Mouse (Mus musculus) neural tube, embryonic 14.5 days (tissue): ENCODE results near the gene 5730522E02Rik. TPM values are rescaled to one million over a fixed set of nuclear protein-coding genes. Genes with fewer than 3 reads are reported as not detected.

ENCODE experiments used
- ATAC-seq: fragments of 200-750 bp; cut with Nextera tagmentation; 2 replicates; pipeline ENCODE4 v1.8.0; 2017; ENCODE audit warnings: low read depth, mild to moderate bottlenecking, moderate TSS enrichment, moderate library complexity
- H3K27ac ChIP-seq: fragments of 300-500 bp; sonication (generic); 2 replicates; pipeline ENCODE4 v1.5.1; 2014; ENCODE audit warnings: low read depth, mild to moderate bottlenecking, control low read depth, low read length, moderate library complexity, mixed read lengths
- H3K27me3 ChIP-seq: fragments of 300-500 bp; sonication (generic); 2 replicates; pipeline ENCODE4 v1.6.1; 2014; ENCODE audit warnings: low read length; ENCODE audit not compliant: control insufficient read depth, insufficient read depth
- H3K36me3 ChIP-seq: fragments of 300-500 bp; sonication (generic); 2 replicates; pipeline ENCODE4 v1.6.1; 2014; ENCODE audit warnings: low read length, mixed read lengths; ENCODE audit not compliant: control insufficient read depth, insufficient read depth
- H3K4me1 ChIP-seq: fragments of 300-500 bp; sonication (generic); 2 replicates; pipeline ENCODE4 v1.6.1; 2014; ENCODE audit warnings: low read length; ENCODE audit not compliant: control insufficient read depth, insufficient read depth
- H3K4me2 ChIP-seq: fragments of 300-500 bp; sonication (generic); 2 replicates; pipeline ENCODE4 v1.6.1; 2014; ENCODE audit warnings: mild to moderate bottlenecking, low read depth, low read length, control low read depth
- H3K4me3 ChIP-seq: fragments of 300-500 bp; sonication (generic); 2 replicates; pipeline ENCODE4 v1.5.1; 2014; ENCODE audit warnings: low read depth, low read length, control low read depth, mixed read lengths
- H3K9ac ChIP-seq: fragments of 300-500 bp; sonication (generic); replicated peaks from 2 replicates; pipeline ENCODE4 v1.6.1; 2014; ENCODE audit warnings: low read depth, mild to moderate bottlenecking, control low read depth, low read length, mixed read lengths
- H3K9me3 ChIP-seq: fragments of 300-500 bp; sonication (generic); 2 replicates; pipeline ENCODE4 v1.6.1; 2016; ENCODE audit warnings: low read length; ENCODE audit not compliant: control insufficient read depth
- WGBS: fragments of 180-500 bp; shearing (Covaris S2); extraction: QIAGEN DNeasy Blood & Tissue Kit; methylation state at CpG from one replicate; pipeline ENCODE4 v1.1.7; 2014; 5-methylcytosine and 5-hydroxymethylcytosine counted together
- polyA plus RNA-seq: library from polyadenylated mRNA; unstranded; fragments of >200 nt; fragmentation: Nextera tagmentation; extraction: Ambion mirVana; gene quantifications from 2 replicates; pipeline ENCODE4 v1.2.1, GENCODE M21; 2014

The 5730522E02Rik gene
- polyA plus RNA-seq, 1 experiment from 2014 or later: 20.0 TPM

DNA sequence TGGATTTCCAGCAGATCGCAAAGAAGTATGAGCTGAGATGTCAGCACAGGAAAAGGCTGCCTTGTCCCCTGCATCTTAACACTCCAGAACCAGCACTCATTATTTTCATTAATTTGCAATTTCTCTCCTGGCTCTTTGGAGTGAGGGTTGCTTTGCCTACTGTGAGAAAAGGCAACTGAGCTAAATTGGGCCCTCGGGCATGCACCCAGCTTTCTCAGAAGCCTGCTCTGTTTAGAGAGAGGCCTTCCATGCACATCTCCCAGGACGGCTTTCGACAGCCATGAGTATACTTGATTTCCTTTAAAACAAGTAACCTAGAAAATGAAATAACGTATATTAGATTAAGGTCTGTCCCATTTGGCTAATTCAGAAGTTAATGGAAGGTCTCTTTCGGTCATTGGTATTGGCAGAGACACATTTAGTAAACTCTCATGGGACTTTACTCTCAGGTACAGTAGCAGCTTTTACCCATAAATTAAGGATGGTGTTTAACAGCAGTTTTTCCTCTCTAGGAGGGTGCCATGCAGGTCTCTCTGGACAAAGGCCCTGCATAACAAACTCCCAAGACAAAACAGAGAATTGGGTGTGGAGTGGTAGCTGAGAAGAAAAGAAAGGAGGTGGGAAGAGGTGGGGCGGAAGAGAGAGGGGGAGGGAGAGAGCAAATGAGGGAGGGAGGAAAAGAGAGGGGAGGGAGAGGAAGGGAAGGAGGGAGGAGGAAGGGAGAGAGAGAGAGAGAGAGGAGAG lies 457.2 kb downstream of the 5730522E02Rik start:
- Histone ChIP-seq H3K9ac (no peak overlapping the region), H3K4me1 (no peaks in the 10 kb centered on the region), H3K27ac (no peak overlapping the region), H3K36me3 (no peaks in the 10 kb centered on the region), H3K9me3 (no peaks in the 10 kb centered on the region), H3K27me3 (no peaks in the 10 kb centered on the region), H3K4me3 (no peak overlapping the region), H3K4me2 (no peak overlapping the region)
- no peak for ATAC-seq
- 56% methylated on average over 7 of the region's 7 CpGs for WGBS

DNA sequence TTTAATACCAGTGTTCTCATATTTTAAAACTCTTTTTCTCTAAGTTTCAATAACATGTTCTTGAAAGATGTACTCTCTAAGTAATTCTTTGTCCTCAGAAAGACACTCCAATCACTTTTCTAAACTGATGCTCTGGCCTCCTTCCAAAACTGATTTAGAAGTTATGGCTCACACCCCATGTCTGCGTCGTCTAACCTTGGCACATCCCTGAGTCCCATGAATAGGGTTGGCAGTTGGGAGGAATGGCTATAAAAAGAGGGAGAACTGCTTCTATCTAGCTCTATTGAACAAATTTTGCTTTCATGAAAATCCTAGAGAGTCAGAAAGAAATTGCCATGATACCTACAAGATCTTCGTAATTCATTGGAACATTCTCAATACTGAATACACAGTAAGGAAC lies 458.1 kb downstream of the 5730522E02Rik start:
- H3K9me3 ChIP-seq: no peaks in the 10 kb centered on the region
- no peaks in the 10 kb centered on the region for H3K27me3 ChIP-seq
- 75% methylated on average over 3 of the region's 3 CpGs for WGBS
- H3K4me2 ChIP-seq: no peak overlapping the region
- no peak overlapping the region for H3K27ac ChIP-seq
- no peaks in the 10 kb centered on the region for H3K4me1 ChIP-seq
- H3K9ac ChIP-seq: no peak overlapping the region
- H3K4me3 ChIP-seq: no peak overlapping the region
- ATAC-seq: no peak
- H3K36me3 ChIP-seq: no peaks in the 10 kb centered on the region

DNA sequence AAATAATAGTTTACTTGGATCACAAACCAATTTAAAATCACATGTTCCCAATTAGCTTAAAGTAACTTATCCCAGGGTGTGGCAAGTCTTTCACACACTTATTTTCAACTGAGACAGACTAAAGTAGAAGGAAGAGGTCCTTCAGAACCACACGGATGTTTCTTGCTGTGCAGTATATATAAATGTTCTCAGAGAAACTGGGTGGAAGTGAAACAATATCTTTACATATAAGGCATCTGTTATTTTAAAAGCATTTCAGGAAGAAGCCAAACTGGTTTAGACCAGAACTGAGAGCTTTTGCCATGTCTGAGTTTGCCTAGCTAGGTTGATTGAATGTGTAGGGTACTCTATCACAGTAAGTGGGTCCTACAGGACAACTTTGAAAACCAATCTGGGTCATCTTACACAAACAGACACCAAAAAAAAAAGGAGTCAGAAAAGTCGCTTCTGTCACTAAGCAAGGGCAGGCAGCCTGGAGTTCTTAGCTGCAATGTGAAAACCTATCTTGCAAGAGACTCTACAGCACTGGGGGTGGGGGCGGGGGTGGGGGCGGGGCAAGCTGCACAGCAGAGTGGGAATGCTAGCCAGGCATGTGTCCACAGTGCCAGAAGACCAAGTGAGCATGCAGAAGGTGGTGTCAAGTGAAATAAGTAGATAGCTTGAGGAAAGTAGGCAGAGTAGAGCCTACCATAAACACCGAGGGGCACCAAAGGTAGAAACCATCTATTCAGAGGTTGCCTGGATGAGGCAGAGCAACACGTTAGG lies 463.3 kb downstream of the 5730522E02Rik start:
- H3K9ac ChIP-seq: no peak overlapping the region
- WGBS: 52% methylated on average over 6 of the region's 6 CpGs
- no peak overlapping the region for H3K4me3 ChIP-seq
- no peaks in the 10 kb centered on the region for H3K9me3 ChIP-seq
- H3K36me3 ChIP-seq: no peaks in the 10 kb centered on the region
- H3K27ac ChIP-seq: no peak overlapping the region
- H3K4me1 ChIP-seq: no peaks in the 10 kb centered on the region
- no peaks in the 10 kb centered on the region for H3K27me3 ChIP-seq
- no peak overlapping the region for H3K4me2 ChIP-seq
- no peak for ATAC-seq

DNA sequence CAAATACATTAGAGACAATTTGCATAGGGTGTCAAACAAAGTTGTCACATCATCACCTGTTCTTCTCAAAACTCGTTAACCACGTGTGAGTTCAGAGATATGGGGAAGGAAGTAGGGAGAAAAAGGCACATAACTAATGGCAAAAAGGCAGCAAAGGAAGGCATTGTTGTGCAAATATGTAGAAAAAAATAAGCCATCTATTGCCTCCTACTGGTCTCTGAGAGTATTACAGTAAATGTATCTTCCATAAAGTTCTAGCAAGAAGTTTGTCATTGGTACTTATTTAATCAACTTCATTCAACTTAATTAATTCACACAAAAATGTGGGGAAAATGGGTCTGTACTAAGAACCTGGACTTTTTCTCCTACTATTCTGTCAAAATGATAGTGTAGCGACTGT lies 466.9 kb downstream of the 5730522E02Rik start:
- WGBS: 97% methylated on average over 3 of the region's 3 CpGs

DNA sequence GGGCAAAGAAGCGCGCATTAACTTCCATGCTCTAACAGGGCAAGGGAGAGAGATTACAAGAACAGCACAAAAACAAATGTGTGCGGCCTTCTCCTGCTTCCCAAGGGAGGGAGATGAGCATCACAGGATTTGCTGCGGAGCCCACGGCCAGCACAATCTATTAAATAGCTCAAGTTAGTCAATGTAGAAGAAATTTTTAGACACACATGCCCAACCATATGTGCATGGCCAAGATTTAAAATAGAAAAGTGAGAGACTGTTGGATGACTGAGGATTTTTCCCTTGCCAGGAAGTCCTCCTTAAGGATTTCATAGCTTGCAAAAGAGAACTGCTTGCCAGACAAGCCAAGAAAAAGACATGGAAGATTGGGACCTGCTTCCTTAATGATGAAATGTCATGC lies 473.3 kb downstream of the 5730522E02Rik start:
- Histone ChIP-seq H3K27ac (no peak overlapping the region), H3K4me1 (no peaks in the 10 kb centered on the region), H3K9ac (no peak overlapping the region), H3K9me3 (no peaks in the 10 kb centered on the region), H3K4me2 (no peak overlapping the region), H3K36me3 (no peaks in the 10 kb centered on the region), H3K27me3 (no peaks in the 10 kb centered on the region), H3K4me3 (no peak overlapping the region)
- ATAC-seq: no peak
- WGBS: 83% methylated on average over 5 of the region's 5 CpGs

More for the DNA sequence above, 466.9 kb downstream of the 5730522E02Rik start:
- H3K9ac ChIP-seq: no peak overlapping the region
- H3K27ac ChIP-seq: no peak overlapping the region
- H3K4me3 ChIP-seq: no peak overlapping the region
- no peaks in the 10 kb centered on the region for H3K4me1 ChIP-seq
- no peaks in the 10 kb centered on the region for H3K36me3 ChIP-seq
- H3K4me2 ChIP-seq: no peak overlapping the region
- H3K27me3 ChIP-seq: no peaks in the 10 kb centered on the region
- ATAC-seq: no peak
- no peaks in the 10 kb centered on the region for H3K9me3 ChIP-seq

DNA sequence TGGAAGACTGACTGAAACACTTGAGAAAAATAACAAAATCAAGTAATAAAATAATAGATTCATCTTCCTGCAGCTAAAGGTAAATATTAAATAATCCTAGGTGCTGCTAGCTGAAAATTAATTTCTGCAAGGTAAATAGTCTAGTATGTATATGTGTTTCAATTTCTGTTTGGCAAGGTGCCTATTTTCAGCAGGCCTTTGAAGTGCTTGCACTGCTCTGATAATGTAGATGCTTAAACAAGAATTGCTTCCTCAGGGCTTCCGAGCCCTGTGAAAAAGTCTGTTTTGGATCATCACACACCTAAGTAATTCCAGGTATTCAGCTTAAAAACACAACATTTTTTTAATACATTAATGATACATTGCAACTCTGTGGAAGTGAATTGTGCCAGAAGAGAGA lies 481.1 kb downstream of the 5730522E02Rik start:
- H3K4me2 ChIP-seq: no peak overlapping the region
- H3K4me3 ChIP-seq: no peak overlapping the region
- H3K27me3 ChIP-seq: no peaks in the 10 kb centered on the region
- H3K27ac ChIP-seq: no peak overlapping the region
- no peaks in the 10 kb centered on the region for H3K4me1 ChIP-seq
- no peak for ATAC-seq
- no peaks in the 10 kb centered on the region for H3K36me3 ChIP-seq
- H3K9me3 ChIP-seq: no peaks in the 10 kb centered on the region
- 65% methylated on average over 1 of the region's 1 CpGs for WGBS
- H3K9ac ChIP-seq: no peak overlapping the region

DNA sequence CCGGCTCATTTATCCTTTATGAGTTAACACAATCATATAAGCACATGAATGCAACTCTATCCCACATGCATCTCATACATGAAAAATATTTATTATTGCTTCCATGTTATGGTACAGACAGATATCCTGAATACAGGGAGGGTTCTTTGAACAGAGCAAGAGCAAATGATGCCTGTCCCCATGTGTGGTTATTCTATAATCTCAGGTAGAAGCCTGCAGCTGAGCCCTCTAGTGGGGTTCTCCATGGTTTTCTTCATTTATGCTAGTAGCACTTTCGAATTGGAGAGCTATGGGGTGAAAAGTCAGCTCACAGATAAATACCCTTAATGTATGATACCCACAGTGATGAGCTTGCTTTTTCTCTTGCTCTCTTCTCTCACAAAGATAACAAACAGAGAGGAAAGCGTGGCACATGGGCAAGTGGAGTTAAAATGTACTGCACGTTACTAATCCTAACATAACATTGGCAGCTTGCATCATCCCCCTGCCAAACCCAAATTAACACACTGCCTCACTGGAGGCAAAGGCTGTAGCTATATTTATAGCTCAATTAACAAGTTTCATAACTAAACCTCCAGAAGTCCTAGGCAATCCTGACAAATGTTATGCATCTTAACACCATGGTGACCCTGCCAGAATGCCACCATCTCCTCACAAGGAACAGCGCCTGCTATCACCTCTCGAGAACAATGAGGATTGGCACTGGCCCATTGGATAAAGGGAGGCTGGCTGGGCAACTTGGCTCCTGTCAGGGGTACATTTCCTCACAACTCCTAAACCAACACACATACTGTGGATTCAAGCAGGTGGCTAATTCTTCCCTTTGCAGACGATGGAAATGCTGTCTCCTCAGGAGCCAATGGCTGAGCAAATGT lies 494.9 kb downstream of the 5730522E02Rik start:
- no peaks in the 10 kb centered on the region for H3K27me3 ChIP-seq
- H3K36me3 ChIP-seq: no peaks in the 10 kb centered on the region
- H3K4me3 ChIP-seq: no peak overlapping the region
- H3K4me1 ChIP-seq: no peaks in the 10 kb centered on the region
- H3K27ac ChIP-seq: no peak overlapping the region
- ATAC-seq: no peak
- no peak overlapping the region for H3K4me2 ChIP-seq
- 79% methylated on average over 7 of the region's 7 CpGs for WGBS
- no peak overlapping the region for H3K9ac ChIP-seq
- no peaks in the 10 kb centered on the region for H3K9me3 ChIP-seq

DNA sequence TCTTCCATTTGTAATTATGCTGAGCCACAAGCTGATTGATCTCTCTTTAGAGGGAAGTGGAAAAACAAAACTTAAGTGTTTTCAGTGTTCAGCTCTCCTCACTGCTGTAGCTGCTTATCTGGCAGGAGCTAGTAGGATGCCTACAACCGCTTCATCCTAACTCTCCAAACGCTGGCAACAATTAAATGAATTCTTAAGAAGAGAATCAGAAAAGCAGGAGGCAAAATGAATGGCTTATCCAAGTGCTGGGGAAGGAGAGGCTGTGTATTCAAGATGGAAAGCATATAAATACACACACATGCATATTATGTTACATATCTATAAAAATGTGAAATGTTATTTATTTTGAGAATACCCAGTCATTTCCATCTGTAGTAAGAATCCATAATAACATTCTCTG lies 500.0 kb downstream of the 5730522E02Rik start:
- Histone ChIP-seq H3K27ac (no peak overlapping the region), H3K27me3 (no peaks in the 10 kb centered on the region), H3K9me3 (no peaks in the 10 kb centered on the region), H3K4me3 (no peak overlapping the region), H3K4me1 (no peaks in the 10 kb centered on the region), H3K36me3 (no peaks in the 10 kb centered on the region), H3K4me2 (no peak overlapping the region), H3K9ac (no peak overlapping the region)
- 77% methylated on average over 2 of the region's 2 CpGs for WGBS
- ATAC-seq: no peak
